Mouse (Mus musculus): ENCODE results near the gene Rsph1.

Gene Rsph1

DNA sequence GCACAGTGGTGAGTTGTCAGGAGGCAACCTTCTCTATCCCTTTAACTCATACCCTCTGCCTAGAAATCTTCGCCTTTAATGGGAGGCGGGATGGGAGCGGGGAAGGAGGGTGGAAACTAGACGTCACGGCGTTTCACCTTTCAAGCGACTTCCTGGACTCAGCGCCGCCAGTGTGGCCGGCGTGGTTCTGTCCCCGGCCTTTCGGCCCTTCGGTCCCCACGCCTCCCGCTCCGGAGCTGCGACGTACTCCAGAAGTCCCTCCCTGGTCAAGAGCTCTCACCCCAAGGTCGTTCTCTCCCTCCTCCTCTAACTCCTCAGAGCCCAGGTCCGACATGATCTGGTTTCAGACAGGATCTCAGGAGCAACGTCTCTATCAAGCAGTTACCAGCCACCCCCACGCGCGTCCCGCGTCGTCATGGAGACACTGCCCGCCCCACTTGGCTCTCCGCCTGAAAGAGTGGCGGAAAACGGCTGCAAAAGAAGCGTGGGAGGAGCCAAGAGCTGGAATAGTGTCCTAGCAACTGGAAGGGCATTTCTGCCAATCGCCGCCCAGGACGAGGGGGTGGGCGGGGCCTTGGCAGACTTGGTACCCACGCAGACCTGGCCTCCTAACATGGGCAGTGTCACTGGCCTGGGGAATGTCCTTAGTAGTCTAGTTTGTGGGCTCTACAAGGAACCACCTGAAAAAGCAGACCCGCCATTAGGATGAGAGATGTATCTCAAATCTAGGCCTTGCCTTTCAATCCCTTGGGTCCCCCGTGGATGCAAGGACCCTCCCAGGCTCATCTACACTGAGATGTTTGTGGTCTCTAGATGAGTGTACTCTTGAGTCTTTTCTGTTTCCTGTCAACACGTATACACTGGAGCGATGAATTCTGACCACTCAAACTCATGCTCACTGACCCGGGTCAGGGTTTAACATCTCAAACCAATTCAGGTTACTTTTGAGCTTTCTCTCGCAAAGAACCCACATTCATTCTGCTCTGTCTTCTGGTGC, at the start of gene Rsph1:
TSS of gene Rsph1 (minus strand) at position 462 of the 997 bp plus-strand sequence.
- peak; percentile 98 for DNase-seq

DNA sequence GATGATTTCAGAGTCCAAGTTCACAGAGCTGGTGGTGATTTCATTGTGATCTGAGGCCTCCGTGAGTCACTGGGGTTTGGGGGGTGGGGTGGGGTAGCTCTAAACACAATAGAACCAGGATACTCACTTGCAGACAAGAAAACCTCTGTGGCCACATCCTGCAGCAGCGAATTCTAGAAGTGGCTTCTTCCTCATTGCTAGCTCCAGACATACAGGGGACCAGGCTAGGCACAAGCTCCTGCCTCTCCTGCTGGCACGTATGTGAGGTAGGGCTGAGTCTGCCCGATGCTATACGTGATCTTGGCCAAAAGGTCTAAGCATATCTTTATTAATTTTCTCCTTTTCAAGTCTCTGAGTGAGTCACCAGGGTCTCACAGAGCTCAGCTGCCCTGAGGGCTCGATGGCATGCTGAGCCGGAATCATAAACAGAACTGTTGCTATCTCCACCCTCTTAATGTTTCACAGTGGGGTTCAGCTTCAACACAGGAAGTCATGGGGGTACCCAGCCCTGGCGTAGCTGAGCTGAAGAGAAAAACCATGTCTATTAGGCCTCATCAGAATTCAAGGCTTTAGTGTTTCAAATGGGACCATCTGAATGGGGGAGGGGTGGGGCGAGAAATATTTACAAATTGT, 49.2 kb upstream of the Rsph1 start:
- no peak for DNase-seq

DNA sequence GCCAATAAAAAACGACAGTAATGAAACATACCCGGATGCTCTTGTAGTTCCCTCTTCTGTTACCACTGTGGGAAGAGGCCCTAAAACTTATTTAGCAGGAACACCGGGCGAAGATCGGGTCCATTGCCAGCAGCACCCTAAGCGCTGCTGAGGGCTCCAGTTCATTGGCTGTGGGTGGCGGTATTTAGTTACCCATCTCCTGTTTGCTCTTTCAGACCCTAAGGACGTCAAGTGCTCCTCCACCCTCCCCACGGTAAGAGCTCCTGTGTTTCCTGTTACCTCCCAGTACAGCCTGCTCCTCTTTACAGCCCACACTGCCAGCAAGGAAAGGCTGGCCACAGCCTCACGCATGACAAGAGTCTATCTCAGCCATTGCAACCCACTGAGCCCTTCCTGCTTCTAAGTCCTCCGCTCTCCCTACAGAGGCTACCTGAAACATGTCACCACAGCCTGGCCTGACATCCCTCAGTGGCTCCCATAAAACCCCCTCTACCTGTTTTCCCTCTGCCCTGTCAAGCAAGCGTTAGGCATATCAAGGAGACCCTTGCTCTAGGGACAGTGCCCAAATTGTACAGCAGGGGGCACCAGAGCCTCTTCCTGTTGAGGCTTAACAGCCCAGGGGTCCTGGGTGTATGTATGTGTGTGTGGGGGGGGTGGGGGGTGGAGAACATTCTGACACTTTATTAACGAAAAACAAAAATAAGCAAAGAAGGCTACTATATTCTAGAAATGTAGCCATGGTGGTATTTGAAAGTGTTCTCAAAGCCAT, 48.5 kb upstream of the Rsph1 start:
- no peak for DNase-seq

DNA sequence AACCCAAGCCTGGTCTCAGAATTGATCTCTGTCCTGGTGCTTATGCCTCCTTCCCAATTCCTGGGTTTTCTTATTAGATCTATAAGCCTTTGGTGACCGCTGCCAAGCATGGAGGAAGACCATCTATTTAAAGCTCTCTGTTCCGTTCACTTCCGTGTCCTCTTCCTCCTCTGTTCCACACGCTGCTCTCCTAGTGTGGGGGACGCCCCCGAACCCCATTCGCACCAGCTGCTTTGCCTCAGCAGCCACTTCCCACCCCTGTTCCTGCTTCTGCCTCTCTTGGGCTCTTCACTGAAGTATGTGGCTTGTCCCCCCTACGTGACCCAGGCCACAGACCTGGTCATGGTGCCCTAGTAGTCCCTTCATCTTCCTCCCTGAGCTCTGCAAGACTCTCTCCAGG, 47.0 kb upstream of the Rsph1 start:
- no peak for DNase-seq

DNA sequence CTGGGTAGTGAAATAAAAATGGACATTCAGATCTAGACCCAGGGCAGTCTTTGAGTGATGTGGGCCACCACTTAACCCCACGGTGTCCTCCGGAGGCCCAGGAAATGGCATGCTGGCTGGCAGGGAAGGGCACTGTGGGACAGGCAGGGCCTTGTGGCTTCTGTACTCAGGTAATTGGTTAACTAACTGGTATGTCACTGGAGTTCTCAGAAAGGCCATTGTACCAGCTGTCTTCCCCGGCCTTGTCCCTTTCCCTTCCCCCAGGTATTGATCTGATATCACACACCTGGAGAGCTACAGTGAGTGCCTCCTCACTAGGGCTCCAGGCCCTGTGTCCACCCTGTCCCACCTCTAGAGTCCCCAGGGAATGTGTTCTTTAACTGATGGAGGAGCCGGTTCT, 46.2 kb upstream of the Rsph1 start:
- DNase-seq, result peak; percentile 54

DNA sequence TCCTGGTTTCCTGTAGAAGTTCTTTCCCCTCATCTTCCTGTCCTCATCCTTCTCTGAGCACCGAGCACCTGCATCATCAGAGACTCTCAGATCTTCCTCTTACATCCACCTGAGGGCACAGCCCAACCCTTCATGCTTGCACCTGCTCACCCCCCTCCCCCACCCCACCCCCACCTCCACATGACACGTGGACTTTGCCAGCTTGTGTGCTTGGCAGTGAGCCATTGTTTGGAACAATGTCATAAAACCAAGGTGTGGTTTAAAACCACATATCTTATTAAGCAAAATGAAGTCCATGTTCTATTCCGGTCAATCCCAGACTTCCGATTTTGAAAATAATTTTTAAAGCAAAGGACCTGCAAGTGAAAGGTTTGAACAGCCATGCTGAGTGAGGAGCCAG, 45.3 kb upstream of the Rsph1 start:
- DNase-seq, result no peak

DNA sequence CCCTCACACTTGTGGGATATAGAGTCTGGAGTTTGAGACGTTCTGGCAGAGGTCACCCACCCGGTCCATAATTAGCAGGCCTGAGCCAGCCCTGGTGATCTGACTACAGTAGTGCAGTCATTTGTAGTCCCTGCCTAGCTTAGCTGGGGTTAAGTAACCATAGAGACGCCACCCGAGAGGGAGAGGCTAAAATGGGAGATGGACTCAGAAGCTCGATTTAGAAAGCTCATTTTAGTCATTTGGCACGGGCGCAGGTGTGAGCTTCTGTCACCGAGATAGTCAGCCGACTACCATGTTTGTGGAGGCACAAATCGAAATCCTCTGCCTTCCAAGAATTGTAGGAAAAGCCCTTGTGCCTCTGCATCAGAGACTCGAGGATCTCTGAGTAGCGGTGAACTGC, 44.2 kb upstream of the Rsph1 start:
- no peak for DNase-seq

DNA sequence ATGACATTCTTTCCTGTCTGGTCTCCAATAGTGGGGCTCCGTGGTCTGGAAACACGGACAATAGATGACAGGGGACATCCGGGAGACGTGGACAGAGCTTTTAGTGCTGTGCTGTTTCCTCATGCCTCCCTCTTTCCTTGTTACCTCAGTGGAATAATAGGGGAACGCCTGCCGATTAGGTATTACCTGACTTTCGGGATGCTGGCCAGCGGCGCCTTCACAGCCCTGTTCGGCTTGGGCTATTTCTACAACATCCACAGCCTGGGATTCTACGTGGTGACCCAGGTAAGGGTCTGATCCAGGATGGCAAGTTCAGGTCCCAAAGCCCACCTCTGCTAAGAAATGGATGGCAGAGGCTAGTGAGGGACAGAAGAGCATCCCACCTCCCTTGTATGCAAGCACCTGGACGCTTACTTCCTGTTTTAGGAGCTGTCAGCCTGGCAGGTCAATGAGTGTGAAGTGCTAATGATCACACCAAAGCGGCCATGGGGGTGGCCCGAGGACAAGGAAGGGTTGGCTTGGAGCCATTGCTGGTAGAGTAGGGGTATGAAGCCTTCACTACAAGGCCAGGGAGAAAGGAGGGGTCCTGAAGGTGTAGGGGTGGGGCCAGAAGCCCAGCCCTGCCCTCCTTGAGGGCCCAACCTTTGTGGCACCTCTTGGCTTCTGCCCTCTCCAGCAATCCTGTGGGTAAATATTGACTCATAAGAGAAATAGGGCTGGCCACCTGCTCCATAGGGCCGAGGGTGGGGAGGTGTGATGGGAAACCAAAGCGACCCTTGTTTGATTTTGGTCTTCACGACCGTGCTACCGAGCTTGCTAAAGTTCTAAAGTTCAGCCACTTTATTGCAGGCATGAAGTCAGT, 42.0 kb upstream of the Rsph1 start:
- DNase-seq, result peak; percentile 60

DNA sequence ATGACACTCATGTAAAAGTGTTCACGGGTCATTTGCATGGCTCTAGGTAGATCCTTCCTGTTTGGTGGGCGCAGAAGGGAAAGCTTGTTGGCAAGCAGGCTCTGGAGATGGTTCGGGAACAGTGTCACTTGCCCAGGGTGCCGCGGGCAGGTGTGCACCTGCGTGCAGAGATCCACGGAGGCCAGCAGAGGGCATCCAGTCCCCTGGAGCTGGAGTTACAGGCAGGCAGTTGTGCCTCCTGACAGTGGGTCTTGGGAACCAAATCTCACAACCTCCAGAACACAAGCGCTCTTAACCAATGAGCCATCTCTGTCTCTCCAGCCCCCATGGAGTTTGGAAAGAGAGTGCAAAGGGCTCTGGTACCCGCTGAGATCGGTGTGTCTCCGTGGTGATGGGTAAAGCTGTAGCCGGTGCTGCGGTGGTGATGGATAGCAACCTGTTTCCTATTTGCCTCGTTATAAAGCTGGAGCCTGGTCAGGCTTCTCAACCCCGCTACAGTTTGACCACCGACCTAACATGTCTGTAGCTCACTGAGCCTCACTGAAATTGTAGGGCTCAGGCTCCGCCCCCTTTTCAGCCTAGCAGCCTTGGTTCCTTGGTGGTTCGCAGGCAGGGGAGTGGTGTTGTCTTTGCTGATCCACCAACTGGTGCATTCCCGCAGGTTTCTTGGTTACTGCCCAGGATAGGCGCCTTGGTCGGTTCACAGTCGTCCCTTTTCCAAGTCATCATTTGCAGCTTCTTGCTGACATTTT, 40.5 kb upstream of the Rsph1 start:
- no peak for DNase-seq

DNA sequence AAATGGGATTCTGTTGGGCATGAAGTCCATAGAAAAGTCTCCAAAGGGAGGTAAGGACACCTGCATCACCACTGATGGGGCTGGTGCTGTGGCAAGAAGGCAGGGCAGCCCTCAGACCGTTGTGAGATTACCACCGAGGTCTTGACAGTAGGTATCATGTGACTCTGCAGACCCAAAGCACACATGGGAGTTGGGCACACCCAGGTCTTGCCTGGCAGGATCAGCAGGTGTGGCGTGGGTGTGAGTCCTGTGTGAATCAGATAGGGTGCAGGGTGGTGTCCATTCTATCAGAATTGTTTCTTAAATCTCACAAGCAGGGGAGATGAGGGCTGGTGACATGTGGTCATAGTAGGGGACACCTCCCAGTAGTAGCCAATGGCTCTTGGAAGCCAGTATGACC, 39.8 kb upstream of the Rsph1 start:
- DNase-seq, result no peak

DNA sequence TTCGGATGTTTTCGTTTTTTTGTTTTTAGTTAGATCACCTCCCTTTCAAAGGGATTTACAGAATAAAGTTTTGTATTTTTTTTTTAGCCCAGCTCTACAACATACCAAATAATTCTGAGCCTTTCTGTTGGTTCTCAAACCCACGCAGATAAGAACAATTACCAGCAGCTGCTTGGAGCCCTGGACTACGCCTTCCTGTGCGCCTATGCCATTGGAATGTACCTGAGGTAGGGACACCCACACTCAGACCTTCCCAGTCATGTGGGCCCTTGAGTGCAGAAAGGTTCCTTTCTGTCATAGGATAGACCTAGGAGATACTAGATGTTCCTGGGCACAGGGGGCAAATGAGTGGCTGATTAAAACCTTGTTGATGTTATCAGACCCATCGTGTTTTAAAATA, 38.8 kb upstream of the Rsph1 start:
- no peak for DNase-seq

DNA sequence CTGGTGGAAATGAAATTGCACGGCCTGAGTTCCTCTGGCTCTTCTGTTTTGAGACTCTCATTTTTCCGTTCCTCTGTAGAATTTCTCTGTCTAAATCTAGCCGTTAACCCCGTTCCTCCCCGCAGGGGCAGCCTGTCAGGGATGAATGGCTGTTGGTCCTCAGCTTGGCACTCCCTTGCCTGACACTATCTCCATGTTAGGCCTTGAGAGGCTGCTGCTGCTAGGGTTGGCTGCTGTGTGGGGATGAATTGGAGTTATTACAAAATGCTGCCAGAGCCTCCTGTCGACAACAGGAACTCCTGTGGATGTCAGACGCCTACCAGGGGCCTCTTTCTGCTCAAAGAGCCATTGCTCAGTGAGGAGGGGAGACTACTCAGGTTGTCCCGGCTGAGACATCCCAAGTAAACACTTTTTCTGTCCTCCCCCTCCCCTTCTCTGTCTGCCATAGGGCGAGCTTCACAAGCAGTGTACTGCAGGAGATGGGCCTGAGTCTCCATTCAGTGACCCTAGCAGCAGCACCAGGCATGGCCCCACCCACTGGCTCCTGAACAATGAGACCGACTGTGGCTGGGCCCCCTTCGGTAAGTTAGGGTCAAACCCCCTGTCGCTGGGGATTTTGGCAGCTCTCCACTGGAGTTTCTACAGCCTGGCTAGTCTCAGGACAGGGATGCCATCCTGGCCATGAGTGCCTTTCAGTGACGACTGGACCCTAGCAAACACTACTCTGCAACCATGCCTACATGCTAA, 38.0 kb upstream of the Rsph1 start:
- no peak for DNase-seq

DNA sequence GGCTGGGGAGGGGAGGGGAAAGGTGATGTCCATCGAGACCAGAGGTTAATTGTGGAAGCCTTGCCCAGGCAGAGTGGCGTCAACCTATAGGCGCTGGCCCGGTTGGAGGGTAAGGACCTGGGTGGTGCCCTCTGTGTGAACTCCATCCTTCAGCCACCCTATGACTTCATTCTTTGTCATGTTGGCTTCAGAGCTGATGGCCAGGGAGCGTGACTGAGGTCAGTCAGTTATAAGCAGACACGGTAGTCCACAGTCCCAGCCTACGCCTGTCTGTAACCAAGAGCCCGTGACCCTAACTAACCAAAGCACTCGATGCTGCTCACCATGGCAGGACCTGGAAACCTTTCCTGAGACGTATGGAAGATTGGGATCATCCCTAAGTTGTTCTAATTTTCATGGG, 35.5 kb upstream of the Rsph1 start:
- no peak for DNase-seq

DNA sequence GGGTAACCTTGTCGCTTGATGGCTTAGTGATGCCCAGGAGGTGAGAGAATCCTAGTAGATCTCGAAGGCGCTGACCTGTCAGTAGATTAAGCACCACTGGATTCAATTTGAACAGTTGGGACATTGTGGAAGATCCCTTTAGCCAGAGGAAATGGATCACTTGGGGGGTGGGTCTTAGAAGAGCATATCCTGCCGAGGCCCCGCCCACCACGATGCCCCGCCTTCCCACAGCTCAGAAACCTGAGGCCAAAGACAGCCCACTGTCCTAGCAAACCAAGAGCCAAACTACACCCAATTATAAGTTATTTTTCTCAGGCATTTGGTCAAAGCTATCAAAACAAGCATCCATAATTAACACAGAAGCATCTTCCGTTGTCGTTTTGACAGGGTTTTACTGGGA, 33.9 kb upstream of the Rsph1 start:
- DNase-seq, result no peak

DNA sequence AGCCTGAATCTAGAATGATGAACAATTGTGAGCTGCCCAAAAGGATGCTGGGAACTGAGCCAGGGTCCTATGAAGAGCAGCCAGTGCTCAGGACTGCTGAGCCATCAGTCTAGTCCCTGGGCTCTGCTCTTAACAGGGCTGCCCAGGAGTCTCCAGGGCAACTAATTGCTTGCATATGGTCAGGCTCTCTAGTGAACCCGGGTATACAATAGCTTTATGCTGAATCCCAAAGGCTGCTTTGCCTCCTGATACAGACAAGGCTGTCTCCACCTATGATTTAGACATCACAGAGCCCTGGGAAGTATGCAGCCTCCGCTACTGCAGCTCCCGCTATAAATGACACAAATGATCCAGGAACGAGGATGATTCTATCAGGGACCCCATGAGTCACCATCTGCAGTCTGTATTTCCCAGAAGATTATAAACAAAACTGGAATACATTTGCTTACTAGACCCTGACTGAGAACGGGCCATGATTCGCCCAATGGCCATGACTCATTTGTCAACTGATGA, 32.2 kb upstream of the Rsph1 start:
- DNase-seq, result no peak

DNA sequence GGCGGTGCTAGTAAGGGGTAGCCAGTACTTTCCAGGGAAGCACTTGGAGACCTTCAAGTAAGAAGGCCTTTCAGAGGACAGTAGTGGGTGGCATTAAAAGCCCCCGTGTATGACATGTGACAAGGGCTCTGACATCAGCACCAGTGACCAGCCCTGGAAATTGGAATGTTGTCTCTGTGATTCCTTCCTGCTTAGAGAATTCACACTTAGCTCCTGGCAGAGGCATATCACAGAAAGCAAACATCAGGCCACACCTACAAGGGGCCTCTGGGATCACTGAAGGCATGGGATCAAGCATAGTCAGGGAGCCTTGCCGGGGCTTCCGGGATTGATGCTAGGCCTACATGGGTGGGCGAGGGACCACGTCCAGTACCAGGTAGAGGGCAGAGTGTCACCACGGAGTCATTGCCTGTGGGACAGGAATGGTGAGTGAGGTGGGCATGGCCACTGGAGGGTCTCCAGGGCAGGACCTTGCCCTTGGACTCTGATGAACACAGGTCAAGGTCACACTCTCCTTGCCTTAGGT, 31.2 kb upstream of the Rsph1 start:
- no peak for DNase-seq

DNA sequence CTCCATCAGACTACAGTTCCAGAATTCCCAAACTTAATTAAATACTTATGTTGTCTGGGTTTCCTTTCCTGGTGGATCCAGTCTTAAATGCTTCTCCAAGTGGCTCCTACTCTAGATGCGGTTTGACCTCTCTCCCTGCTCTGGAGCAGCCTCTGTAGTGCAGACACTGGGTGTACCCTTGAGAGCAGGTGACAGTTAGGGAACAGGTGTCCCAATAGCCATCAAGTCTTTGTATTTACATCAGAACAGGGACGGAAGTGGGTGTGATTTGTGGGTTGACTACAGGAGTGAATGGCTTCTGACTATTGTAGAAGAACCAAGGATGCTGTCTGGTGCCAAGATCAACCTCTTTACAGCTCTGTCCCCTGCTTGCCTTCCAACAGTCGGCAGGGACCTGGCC, 30.6 kb upstream of the Rsph1 start:
- no peak for DNase-seq

DNA sequence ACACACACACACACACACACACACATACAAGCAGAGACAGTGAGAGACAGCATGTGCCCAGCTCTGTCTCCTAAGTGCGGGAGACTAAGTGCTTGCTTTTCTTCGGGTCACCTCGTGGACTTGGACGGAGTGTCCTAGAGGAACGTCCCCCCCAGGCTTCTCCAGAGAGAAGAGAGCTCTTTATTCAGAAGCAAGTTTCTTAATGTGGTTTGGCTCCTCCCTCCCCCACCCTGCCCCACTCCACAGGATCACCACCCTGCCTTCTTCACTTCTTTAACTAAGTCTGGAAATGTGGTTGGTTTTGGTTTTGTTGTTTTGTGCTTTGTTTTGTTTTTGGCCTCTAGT, 28.6 kb upstream of the Rsph1 start:
- DNase-seq, result no peak

DNA sequence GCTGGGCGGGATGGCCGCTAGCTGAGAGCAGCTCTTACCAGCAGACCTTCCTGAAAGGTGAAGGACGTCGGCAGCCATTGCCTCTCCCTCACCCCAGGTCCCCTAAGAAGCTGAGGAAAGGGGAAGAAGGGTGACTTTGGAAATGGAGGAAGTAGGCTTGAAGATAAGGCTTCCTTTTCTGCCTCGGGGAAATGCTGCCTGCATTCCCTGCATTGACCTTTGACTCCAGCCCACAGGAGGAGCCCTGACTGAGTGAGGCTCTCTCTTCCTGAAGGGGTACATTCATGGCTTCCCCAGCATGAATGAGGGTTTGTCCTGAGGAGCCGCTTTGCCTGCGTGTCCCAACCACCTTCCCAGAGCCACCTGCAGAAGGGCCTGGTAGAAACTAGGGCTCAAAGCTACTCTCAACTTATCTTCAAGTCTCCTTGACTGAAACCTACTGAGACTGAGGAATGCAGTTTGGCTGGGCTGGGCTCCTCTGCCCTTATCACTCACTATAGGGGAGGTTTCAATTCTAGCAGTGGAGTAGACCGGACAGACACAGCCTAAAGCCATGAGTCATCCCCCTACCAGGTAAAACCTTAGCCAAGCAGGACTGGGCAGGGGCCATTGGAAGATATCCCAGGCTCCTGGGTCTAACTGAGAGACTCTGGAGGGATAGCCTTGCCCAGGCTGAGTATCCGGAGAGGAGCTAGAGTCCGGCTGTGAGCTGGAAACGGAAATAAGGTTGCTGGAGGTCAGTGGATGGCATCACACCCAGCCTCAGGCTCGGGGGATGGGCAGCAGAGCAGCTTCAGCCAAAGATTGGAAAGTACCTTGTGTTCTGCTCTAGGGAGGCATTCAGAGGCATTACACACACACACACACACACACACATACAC, 28.0 kb upstream of the Rsph1 start:
- peak; percentile 38 for DNase-seq

DNA sequence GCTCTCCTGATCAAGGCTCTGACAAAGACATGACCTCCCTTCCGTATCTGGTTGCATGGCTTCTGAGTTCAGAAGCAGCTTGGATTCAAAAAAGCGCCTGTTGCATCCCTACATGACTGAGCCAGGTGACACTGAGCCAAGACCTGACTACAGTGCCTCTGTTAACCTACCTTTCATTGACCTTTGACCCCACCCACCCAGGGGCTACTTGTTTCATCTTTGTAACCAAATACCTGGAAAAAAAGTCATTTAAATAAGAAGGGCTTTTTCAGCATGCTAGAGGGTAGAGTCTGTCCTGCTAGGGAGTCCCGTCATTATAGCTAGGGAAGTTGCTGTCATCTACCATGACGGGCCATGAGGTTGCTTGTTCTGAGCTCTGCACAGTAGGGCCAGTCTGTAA, 26.2 kb upstream of the Rsph1 start:
- no peak for DNase-seq
